Mouse (Mus musculus): ENCODE measurements around the gene Tnrc6c.

DNA sequence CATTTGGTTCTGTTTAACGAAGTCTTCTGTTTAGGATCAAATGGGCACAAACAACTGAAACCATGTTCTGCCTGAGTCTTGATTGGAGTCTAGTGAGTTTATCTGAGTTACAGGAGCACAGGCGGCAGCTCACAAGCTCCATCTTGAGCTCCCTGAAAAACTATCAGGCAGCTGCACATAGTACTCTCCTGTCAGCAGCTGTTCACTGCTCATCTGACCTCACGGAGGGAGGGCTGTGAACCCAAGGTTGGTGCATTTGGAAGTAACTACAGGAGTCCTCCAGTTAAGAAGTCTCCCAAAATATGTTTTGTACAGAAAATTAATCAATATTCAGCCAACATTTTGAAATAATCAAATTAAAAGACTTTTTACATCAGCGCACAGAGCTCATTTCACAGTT lies 94.5 kb downstream of the Tnrc6c start:
- no peak for TF ChIP-seq CTCF (IDR thresholded peaks at IDR 0.05; ENCODE audit: extremely low read depth, insufficient read length, insufficient replicate concordance, low read depth, low read length)
- no peak for TF ChIP-seq POLR2A (IDR thresholded peaks at IDR 0.05; ENCODE audit: low read depth, low read length)

Measured in small intestine, adult 2 months (tissue).